Mouse (Mus musculus): ENCODE data around the gene Krt39. TPM values are rescaled to one million over a fixed set of nuclear protein-coding genes. Genes with fewer than 3 reads are reported as not detected.

The Krt39 gene
- polyA plus RNA-seq, 3 experiments from 2014 or later = not detected

GRCm38 (mm10) chr11:99469228-99469627 lies 51.9 kb downstream of the Krt39 start:
- no peak for ATAC-seq

DNA sequence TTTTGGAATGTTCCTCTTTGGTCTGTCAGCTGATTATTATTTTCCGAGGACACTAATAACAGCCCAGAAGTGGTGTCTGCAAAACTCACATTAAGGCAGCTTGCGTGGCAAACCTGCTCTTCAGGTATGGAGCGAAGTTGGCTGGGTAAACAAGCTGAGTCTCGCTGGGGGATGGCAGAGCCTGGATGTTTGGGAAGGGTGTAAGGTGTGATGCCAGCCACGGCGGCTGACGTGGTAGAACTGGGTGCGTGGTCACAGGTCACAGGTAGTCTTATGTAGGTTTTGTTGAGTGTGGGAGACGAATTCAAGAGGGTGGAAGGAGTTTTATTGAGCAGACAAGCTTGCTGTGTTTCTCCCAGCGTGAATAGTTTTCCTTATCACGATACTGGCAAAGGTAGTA lies 52.6 kb downstream of the Krt39 start:
- no peak for ATAC-seq

- ATAC-seq = no peak
Measured at GRCm38 (mm10) chr11:99466316-99466715, 54.8 kb downstream of the Krt39 start.

DNA sequence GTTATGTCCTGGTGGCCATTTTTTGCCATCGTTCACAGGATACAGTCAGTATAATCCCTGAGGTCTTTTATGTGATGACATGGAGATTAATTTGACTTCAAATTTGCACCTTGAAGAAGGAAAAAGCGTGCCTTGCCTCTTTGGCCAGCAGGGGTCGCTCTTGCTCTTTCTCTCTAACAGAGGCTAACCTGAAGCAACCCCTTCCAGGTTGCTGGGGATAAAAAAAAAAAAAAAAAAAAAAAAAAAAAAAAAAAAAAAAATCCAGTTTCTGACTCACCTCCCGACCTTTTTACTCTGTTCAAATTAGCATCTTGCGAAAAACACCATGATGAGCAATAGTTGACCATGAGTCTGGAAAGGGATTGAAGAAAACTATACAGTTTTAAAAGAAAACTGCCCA lies 56.3 kb downstream of the Krt39 start:
- ATAC-seq = no peak

Other genes starting within 250 kb of the Krt39 start
- not detected for gene Krt24, start 236.1 kb downstream of the Krt39 start, polyA plus RNA-seq (2017; shearing (Covaris generic))
- not detected for gene Krt25, start 198.4 kb downstream of the Krt39 start, polyA plus RNA-seq (2017; shearing (Covaris generic))
- not detected for gene Krt26, start 183.4 kb downstream of the Krt39 start, polyA plus RNA-seq (2017; shearing (Covaris generic))
- gene Krt27, start 170.2 kb downstream of the Krt39 start, polyA plus RNA-seq (2017; shearing (Covaris generic)) = not detected
- gene Krt28, start 146.4 kb downstream of the Krt39 start, polyA plus RNA-seq (2017; shearing (Covaris generic)) = not detected
- 10 to 100 TPM in 1 of 3 experiments, 1 to 10 TPM in 2; 4.5 to 13.5 (median 7.3) TPM for gene Krt10, start 132.0 kb downstream of the Krt39 start, polyA plus RNA-seq (2017; shearing (Covaris generic))
- not detected for gene Krt12, start 99.1 kb downstream of the Krt39 start, polyA plus RNA-seq (2017; shearing (Covaris generic))
- not detected for gene Krt20, start 83.2 kb downstream of the Krt39 start, polyA plus RNA-seq (2017; shearing (Covaris generic))
- not detected for gene Krt23, start 28.2 kb downstream of the Krt39 start, polyA plus RNA-seq (2017; shearing (Covaris generic))
- not detected for gene Krt40, start 21.8 kb upstream of the Krt39 start, polyA plus RNA-seq (2017; shearing (Covaris generic))
- not detected for gene Krtap3-3, start 29.5 kb upstream of the Krt39 start, polyA plus RNA-seq (2017; shearing (Covaris generic))
- not detected for gene Krtap3-2, start 35.5 kb upstream of the Krt39 start, polyA plus RNA-seq (2017; shearing (Covaris generic))
- not detected for gene Gm11939, start 38.1 kb upstream of the Krt39 start, polyA plus RNA-seq (2017; shearing (Covaris generic))
- gene Krtap3-1, start 45.3 kb upstream of the Krt39 start, polyA plus RNA-seq (2017; shearing (Covaris generic)) = not detected
- gene Krtap1-5, start 59.7 kb upstream of the Krt39 start, polyA plus RNA-seq (2017; shearing (Covaris generic)) = not detected
- gene Krtap1-4, start 62.3 kb upstream of the Krt39 start, polyA plus RNA-seq (2017; shearing (Covaris generic)) = not detected
- not detected for gene Krtap1-3, start 70.0 kb upstream of the Krt39 start, polyA plus RNA-seq (2017; shearing (Covaris generic))
- gene Krtap9-3, start 76.8 kb upstream of the Krt39 start, polyA plus RNA-seq (2017; shearing (Covaris generic)) = not detected
- not detected for gene Gm11938, start 82.0 kb upstream of the Krt39 start, polyA plus RNA-seq (2017; shearing (Covaris generic))
- not detected for gene Gm11937, start 88.9 kb upstream of the Krt39 start, polyA plus RNA-seq (2017; shearing (Covaris generic))
- not detected for gene Krtap2-4, start 93.5 kb upstream of the Krt39 start, polyA plus RNA-seq (2017; shearing (Covaris generic))
- not detected for gene Gm11562, start 99.1 kb upstream of the Krt39 start, polyA plus RNA-seq (2017; shearing (Covaris generic))
- gene Krtap4-1, start 106.9 kb upstream of the Krt39 start, polyA plus RNA-seq (2017; shearing (Covaris generic)) = not detected
- not detected for gene Krtap4-2, start 113.7 kb upstream of the Krt39 start, polyA plus RNA-seq (2017; shearing (Covaris generic))
- gene Krtap4-7, start 122.8 kb upstream of the Krt39 start, polyA plus RNA-seq (2017; shearing (Covaris generic)) = not detected
- gene Gm11555, start 128.9 kb upstream of the Krt39 start, polyA plus RNA-seq (2017; shearing (Covaris generic)) = not detected
- not detected for gene Gm11563, start 137.6 kb upstream of the Krt39 start, polyA plus RNA-seq (2017; shearing (Covaris generic))
- gene Krtap4-6, start 144.6 kb upstream of the Krt39 start, polyA plus RNA-seq (2017; shearing (Covaris generic)) = not detected
- not detected for gene Gm14190, start 169.4 kb upstream of the Krt39 start, polyA plus RNA-seq (2017; shearing (Covaris generic))
- not detected for gene Gm14180, start 213.0 kb upstream of the Krt39 start, polyA plus RNA-seq (2017; shearing (Covaris generic))